Mouse (Mus musculus) forebrain, embryonic 13.5 days (tissue): ENCODE results near the gene Ppcdc. TPM values are rescaled to one million over a fixed set of nuclear protein-coding genes. Genes with fewer than 3 reads are reported as not detected.
"Not testable (repeated sequence)": the region's sequence is repeated elsewhere in the genome, so short reads cannot be mapped to it uniquely, and the experiment has no call there.

Experiments
- ATAC-seq: fragments of 200-750 bp; cut with Nextera tagmentation; 2 replicates; pipeline ENCODE4 v1.8.0; 2017
- H3K27ac ChIP-seq: fragments of 300-500 bp; sonication (generic); 2 replicates; pipeline ENCODE4 v1.5.1; 2015; ENCODE audit warnings: inconsistent platforms, mild to moderate bottlenecking, moderate library complexity
- H3K27me3 ChIP-seq: fragments of 300-500 bp; sonication (generic); 2 replicates; pipeline ENCODE4 v1.6.1; 2015; ENCODE audit warnings: mild to moderate bottlenecking, inconsistent platforms
- H3K36me3 ChIP-seq: fragments of 300-500 bp; sonication (generic); 2 replicates; pipeline ENCODE4 v1.6.1; 2015; ENCODE audit warnings: mild to moderate bottlenecking, inconsistent platforms; ENCODE audit not compliant: poor library complexity, severe bottlenecking
- H3K4me1 ChIP-seq: fragments of 300-500 bp; sonication (generic); 2 replicates; pipeline ENCODE4 v1.6.1; 2015; ENCODE audit warnings: inconsistent platforms
- H3K4me2 ChIP-seq: fragments of 300-500 bp; sonication (generic); 2 replicates; pipeline ENCODE4 v1.6.1; 2015; ENCODE audit warnings: inconsistent platforms, mild to moderate bottlenecking, moderate library complexity
- H3K4me3 ChIP-seq: fragments of 300-500 bp; sonication (generic); 2 replicates; pipeline ENCODE4 v1.5.1; 2015; ENCODE audit warnings: mild to moderate bottlenecking, inconsistent platforms
- H3K9ac ChIP-seq: fragments of 300-500 bp; sonication (generic); 2 replicates; pipeline ENCODE4 v1.6.1; 2015; ENCODE audit warnings: mild to moderate bottlenecking, inconsistent platforms
- H3K9me3 ChIP-seq: fragments of 300-500 bp; sonication (generic); replicated peaks from 2 replicates; pipeline ENCODE4 v1.6.1; 2016; ENCODE audit warnings: inconsistent platforms
- WGBS: fragments of 180-500 bp; shearing (Covaris S2); methylation state at CpG from one replicate; pipeline ENCODE4 v1.1.7; 2015; 5-methylcytosine and 5-hydroxymethylcytosine counted together
- polyA plus RNA-seq: library from polyadenylated mRNA; unstranded; fragments of >200 nt; fragmentation: Nextera tagmentation; extraction: Ambion mirVana; gene quantifications from 2 replicates; pipeline ENCODE4 v1.2.1, GENCODE M21; 2015

Ppcdc gene
- polyA plus RNA-seq, 1 experiment from 2014 or later: 26.1 TPM

GRCm38 (mm10) chr9:57427123-57427522, 12.8 kb downstream of the Ppcdc start:
- 93% methylated on average over 4 of the region's 4 CpGs for WGBS
- ATAC-seq, H3K4me3 ChIP-seq: not testable (repeated sequence)

DNA sequence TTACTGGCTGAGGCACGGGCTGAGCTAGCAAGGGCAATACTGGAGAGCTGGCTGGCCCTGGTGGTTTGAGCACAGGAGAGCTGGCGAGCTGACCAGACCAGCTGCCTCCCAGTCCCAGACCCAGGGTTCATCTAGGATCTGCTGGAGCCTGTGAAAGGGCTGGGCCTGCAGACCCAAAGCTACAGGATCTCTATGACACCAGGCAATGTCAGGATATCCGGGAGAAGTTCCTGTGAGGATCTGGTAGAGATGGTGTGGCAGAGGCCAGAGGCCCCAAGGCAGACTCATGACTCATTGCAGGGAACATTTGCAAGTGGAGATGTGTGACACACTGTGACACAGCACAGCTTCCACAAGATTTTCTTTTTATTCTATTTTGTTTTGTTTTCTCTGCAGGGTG, 14.8 kb downstream of the Ppcdc start:
- H3K36me3 ChIP-seq: peaks cover 8% of the 10 kb centered on the region; the same call in 1 of the 2 replicates
- H3K27ac ChIP-seq: no peak overlapping the region
- 87% methylated on average over 3 of the region's 3 CpGs for WGBS
- no peak overlapping the region for H3K9ac ChIP-seq
- H3K4me3 ChIP-seq: no peak overlapping the region
- peaks cover 8% of the 10 kb centered on the region; the same call in 1 of the 2 replicates for H3K4me1 ChIP-seq
- ATAC-seq: no peak
- H3K27me3 ChIP-seq: no peaks in the 10 kb centered on the region
- no peak overlapping the region for H3K4me2 ChIP-seq
- no peaks in the 10 kb centered on the region for H3K9me3 ChIP-seq

More at GRCm38 (mm10) chr9:57427123-57427522, 12.8 kb downstream of the Ppcdc start:
- not testable (repeated sequence) for H3K27me3 ChIP-seq, H3K9me3 ChIP-seq, H3K4me2 ChIP-seq, H3K9ac ChIP-seq, H3K4me1 ChIP-seq, H3K36me3 ChIP-seq, H3K27ac ChIP-seq

DNA sequence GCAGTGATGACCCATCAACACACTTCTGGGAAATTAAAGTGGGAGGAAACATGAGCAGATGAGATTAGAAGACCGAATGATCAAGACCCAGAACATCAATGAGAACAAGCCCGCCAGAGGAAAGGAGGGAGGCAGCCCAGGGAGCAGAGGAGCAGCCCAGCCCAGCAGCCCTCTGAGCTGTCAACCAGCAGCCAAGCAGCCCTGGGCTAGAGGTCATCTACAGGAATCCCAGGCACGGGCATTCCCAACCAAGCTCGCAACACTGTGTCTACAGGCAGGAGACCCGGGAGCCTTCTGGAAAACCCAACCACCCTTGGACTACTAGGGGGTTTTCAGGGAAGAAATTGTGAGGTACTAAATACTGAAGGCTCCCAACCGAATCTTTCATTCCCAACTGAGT, 15.9 kb downstream of the Ppcdc start:
- H3K4me1 ChIP-seq: peaks cover 8% of the 10 kb centered on the region; the same call in 1 of the 2 replicates
- peaks cover 8% of the 10 kb centered on the region; the same call in 1 of the 2 replicates for H3K36me3 ChIP-seq
- H3K27ac ChIP-seq: no peak overlapping the region
- 79% methylated on average over 6 of the region's 6 CpGs for WGBS
- H3K9ac ChIP-seq: no peak overlapping the region
- no peak overlapping the region for H3K4me2 ChIP-seq
- H3K9me3 ChIP-seq: no peaks in the 10 kb centered on the region
- H3K4me3 ChIP-seq: no peak overlapping the region
- ATAC-seq: no peak
- no peaks in the 10 kb centered on the region for H3K27me3 ChIP-seq

DNA sequence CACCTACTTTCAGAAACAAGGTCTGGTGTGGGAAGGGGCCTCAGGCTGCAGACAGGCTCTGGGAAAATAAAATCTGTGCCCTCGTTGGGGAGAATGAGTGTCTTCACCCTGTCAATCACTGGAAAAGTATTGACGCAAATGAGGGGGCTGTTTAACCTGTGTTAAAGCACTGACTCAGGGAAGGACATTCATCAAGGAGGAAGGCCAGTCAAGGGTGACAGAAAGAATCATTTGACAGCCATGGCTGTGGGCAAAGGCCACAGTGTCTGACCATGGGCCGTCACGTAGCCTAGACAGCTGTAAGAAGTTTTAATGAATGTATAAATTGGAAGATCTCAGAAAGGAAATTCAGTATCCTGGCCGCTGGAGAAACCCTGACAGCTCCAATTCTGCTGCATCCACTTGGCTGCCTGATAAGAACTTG, 18.2 kb downstream of the Ppcdc start:
- peaks cover 11% of the 10 kb centered on the region for H3K36me3 ChIP-seq
- no peaks in the 10 kb centered on the region for H3K27me3 ChIP-seq
- ATAC-seq: no peak
- H3K27ac ChIP-seq: no peak overlapping the region
- H3K9ac ChIP-seq: no peak overlapping the region
- H3K4me2 ChIP-seq: no peak overlapping the region
- no peaks in the 10 kb centered on the region for H3K9me3 ChIP-seq
- no peak overlapping the region for H3K4me3 ChIP-seq
- peaks cover 8% of the 10 kb centered on the region; the same call in 1 of the 2 replicates for H3K4me1 ChIP-seq
- WGBS: 77% methylated on average over 5 of the region's 5 CpGs

- no peak overlapping the region for H3K4me2 ChIP-seq
- H3K9me3 ChIP-seq: no peaks in the 10 kb centered on the region
- no peak overlapping the region for H3K4me3 ChIP-seq
- no peak for ATAC-seq
- H3K27me3 ChIP-seq: no peaks in the 10 kb centered on the region
- peaks cover 11% of the 10 kb centered on the region for H3K36me3 ChIP-seq
- 89% methylated on average over 9 of the region's 9 CpGs for WGBS
- H3K4me1 ChIP-seq: peaks cover 8% of the 10 kb centered on the region; the same call in 1 of the 2 replicates
- H3K9ac ChIP-seq: no peak overlapping the region; the same call in 1 of the 2 replicates
- H3K27ac ChIP-seq: no peak overlapping the region
These were observed 18.8 kb downstream of the Ppcdc start for GRCm38 (mm10) chr9:57421121-57421571.

DNA sequence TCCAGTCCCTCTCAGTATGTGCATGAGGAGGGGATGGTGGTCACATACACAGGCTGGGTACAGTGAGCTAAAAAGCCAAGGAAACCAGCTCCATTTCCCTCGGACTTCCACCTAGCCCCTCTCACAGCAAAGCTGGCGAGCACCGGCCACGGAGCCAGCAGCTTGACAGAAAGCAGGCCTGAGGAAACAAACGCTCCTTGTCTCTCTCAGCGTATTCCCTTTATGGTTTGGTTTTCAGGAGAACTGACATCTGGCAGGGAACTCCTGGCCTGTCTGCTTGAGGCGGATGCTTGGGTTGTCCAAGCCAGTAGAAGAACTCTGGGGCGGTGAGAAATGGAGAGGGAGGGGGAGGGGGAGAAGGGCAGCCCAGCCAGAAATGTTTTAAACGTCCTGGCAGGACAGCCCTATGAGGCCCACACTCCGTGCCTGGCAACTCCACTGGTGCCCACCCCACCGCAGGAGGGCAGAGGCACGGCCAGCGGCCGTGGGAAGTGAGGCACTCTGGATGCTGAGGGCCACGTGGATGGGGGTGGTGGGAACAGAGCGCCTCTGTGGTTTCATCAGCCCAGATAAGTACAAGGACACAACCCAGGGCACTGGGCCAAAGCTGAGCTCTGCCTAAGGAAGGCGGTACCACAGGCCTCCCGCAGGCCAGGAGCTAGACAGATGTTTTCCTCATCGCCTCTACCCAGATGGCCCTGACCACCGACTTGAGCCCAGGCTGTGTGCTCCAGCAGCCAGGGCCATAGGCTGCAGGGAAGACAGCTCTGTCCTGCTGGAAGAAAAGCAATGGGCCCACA, 19.4 kb downstream of the Ppcdc start:
- Histone ChIP-seq H3K4me1 (peaks cover 8% of the 10 kb centered on the region; the same call in 1 of the 2 replicates), H3K4me3 (no peak overlapping the region), H3K27ac (no peak overlapping the region), H3K4me2 (no peak overlapping the region), H3K27me3 (no peaks in the 10 kb centered on the region), H3K9me3 (no peaks in the 10 kb centered on the region), H3K36me3 (peaks cover 11% of the 10 kb centered on the region), H3K9ac (no peak overlapping the region; the same call in 1 of the 2 replicates)
- 0 out of 2 replicates have a peak, but pooled peaks have one; percentile 10 for ATAC-seq
- 75% methylated on average over 20 of the region's 20 CpGs for WGBS

DNA sequence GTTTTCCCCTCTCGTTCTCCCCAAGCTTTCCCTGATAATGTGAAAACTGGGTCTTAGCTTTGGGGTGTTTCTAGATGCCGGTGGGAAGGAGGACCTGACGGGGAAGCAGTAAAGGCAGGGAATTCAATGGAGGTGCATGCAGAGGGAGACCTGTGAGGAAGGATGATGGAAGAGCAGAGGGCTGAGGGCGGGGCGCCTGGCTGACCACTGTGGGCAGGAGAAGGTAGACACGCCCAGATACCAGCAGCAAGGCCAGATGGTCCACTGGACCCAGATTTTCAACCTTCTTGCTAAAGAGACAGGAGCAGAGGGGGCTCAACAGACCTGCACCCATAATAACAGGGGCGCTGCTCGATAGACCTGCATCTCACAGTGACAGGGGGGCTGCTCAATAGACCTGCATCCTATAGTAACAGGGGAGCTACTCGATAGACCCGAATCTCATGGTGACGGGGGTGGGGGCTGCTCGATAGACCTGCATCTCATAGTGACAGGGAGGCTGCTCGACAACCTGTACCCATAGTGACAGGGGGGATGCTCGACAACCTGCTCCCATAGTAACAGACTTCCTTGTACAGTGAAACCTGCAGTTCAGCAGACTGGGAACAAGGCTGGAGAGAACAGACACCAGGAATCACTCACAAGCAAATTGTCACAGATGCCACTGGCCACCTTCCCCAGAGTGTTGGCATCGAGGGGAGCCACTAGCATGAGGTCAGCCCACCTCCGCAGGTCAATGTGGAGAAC, 20.2 kb downstream of the Ppcdc start:
- Histone ChIP-seq H3K4me1 (peaks cover 8% of the 10 kb centered on the region; the same call in 1 of the 2 replicates), H3K4me2 (no peak overlapping the region), H3K9me3 (no peaks in the 10 kb centered on the region), H3K27ac (no peak overlapping the region), H3K27me3 (no peaks in the 10 kb centered on the region), H3K4me3 (no peak overlapping the region), H3K9ac (no peak overlapping the region), H3K36me3 (peaks cover 10% of the 10 kb centered on the region)
- ATAC-seq: no peak
- WGBS: 92% methylated on average over 16 of the region's 16 CpGs

DNA sequence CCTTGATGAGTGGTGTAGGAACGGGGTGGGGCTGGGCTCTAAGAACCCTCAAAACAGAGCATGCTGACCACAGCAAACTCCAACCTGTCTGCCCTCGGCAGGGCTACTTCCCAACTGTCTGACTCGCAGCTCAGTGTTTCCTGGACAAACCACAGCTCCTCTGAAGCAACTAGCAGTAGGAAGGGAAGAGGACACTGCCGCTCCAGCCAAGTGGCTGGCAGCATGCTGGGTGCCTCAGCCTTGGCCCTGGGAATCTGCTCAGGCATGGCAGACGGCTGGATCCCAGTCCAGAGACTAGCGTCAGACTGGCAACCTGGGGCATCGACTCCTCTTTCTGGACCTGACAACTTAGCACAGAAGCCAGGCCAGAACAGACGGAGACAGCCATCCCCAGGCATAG, 22.6 kb downstream of the Ppcdc start:
- Histone ChIP-seq H3K27me3 (no peaks in the 10 kb centered on the region), H3K27ac (no peak overlapping the region), H3K4me1 (peaks cover 8% of the 10 kb centered on the region; the same call in 1 of the 2 replicates), H3K9me3 (no peaks in the 10 kb centered on the region), H3K4me3 (no peak overlapping the region), H3K36me3 (peaks cover 18% of the 10 kb centered on the region), H3K9ac (no peak overlapping the region), H3K4me2 (no peak overlapping the region)
- 91% methylated on average over 8 of the region's 8 CpGs for WGBS
- no peak for ATAC-seq

DNA sequence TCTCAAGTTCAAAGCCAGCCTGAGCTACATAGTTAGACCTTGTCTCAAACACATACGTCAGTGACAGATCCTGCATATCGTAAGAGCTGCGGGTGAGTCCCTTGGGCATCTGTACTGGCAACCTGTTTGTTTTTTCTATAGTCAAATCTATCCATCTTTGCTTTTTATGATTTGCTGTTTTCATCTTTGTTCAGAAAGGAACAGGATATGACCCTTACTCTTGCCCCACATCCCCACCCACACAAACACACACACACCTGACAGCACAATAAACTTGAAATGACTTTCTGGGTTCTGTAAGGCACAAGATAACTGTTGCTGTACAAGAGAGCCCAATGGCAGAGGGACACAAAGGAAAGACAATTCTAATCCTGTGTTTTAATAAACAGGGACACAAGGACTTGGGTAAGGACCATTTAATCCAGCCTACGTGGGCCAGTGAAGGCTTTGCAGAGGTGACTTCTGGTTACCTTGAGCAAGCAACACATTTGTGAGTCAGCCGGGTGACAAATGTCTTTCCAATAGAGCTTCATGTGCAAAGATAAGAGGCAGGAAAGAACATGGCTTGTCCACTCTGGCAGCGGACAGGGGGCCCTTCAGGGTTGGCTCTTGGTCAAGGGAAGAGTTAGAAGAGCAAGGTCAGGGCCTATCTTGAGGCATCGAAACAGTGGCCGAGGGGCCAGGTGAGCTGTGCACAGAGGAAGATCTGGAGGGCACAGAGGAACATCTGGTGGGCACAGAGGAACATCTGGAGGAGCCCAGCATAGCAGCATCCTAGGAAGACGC, 32.6 kb downstream of the Ppcdc start:
- 93% methylated on average over 9 of the region's 9 CpGs for WGBS
- H3K4me2 ChIP-seq: no peak overlapping the region
- H3K4me3 ChIP-seq: no peak overlapping the region
- ATAC-seq: no peak
- H3K27ac ChIP-seq: no peak overlapping the region
- H3K9me3 ChIP-seq: no peaks in the 10 kb centered on the region
- H3K9ac ChIP-seq: no peak overlapping the region
- H3K4me1 ChIP-seq: no peaks in the 10 kb centered on the region
- no peaks in the 10 kb centered on the region for H3K27me3 ChIP-seq
- no peaks in the 10 kb centered on the region for H3K36me3 ChIP-seq

- no peaks in the 10 kb centered on the region for H3K27me3 ChIP-seq
- no peaks in the 10 kb centered on the region for H3K36me3 ChIP-seq
- H3K9ac ChIP-seq: no peak overlapping the region
- no peak overlapping the region for H3K4me3 ChIP-seq
- ATAC-seq: no peak
- H3K27ac ChIP-seq: no peak overlapping the region
- WGBS: 88% methylated on average over 5 of the region's 5 CpGs
- H3K4me1 ChIP-seq: no peaks in the 10 kb centered on the region
- H3K4me2 ChIP-seq: no peak overlapping the region
- 0 out of 2 replicates have a peak, but pooled peaks cover 4% of the 10 kb centered on the region for H3K9me3 ChIP-seq
These were observed 33.5 kb downstream of the Ppcdc start for GRCm38 (mm10) chr9:57406395-57406794.

DNA sequence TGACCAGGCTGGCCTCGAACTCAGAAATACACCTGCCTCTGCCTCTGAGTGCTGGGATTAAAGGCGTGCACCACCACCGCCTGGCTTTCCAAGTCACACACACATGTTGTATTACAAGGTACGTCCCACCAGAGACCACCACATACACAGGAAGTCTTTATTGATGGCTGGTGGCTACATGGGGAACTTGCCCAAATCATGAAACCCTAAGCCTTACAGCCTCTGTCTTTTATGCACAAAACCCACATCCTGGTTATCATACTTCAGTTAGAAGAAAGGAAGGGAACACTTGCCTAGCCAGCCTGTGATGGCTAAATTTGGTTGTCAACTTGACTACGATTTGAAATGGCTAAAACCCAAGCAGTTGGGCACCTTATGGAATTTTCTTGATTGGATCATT, 35.9 kb downstream of the Ppcdc start:
- no peak overlapping the region for H3K9ac ChIP-seq
- H3K36me3 ChIP-seq: no peaks in the 10 kb centered on the region
- WGBS: 84% methylated on average over 5 of the region's 5 CpGs
- no peak overlapping the region for H3K4me3 ChIP-seq
- H3K4me1 ChIP-seq: no peaks in the 10 kb centered on the region
- H3K27me3 ChIP-seq: no peaks in the 10 kb centered on the region
- no peak overlapping the region for H3K27ac ChIP-seq
- H3K4me2 ChIP-seq: no peak overlapping the region
- H3K9me3 ChIP-seq: 0 out of 2 replicates have a peak, but pooled peaks cover 11% of the 10 kb centered on the region
- ATAC-seq: no peak
